Mouse (Mus musculus) cerebellum, postnatal 36 days (tissue): Measurements from ENCODE around the gene Csnk1e.
"Not testable (repeated sequence)": the region's sequence is repeated elsewhere in the genome, so short reads cannot be mapped to it uniquely, and the experiment has no call there.

Experiments
- DNase-seq, 2 experiments: peaks; one replicate each; pipeline ENCODE4 v3.0.0; 2021 to 2022; ENCODE audit warnings: mixed read lengths in 2 of 2

Gene Csnk1e

DNA sequence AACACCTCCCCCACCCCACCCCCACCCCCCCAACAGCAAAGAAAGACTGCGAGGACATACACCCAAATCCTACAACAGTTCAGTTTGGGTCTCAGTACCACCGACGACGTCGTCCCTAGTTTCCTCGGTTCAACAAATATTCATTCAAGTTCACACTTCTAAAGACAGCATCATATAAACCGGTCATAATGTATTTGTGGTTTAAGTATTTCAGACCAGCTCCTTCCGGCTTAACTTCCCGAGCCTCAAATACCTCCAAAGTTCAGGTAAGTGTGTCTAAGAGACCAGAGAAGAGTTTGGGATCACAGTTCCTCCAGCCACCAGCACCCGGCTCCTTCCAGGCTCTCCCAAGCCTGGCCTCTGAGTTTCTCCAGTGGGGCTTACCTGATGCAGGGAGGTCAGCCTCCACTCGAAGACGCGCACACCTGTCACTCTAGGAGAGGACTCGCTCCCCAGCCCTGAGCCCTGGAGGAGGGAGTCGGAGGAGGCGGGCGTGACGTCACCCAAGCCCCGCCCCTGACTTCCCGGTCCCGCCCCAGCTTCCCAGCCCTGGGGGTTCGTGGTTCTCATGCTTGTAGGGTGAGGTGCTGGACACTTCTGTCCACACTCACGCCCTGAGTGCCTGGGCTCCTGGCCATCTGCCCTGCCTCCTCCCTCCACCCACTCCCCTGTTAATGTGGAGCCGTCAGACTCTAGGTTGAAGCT, at the start of gene Csnk1e:
Csnk1e (minus strand) TSS at position 461 of the 705 bp plus-strand sequence.
- peak; percentile 30 to 48 for DNase-seq

DNA sequence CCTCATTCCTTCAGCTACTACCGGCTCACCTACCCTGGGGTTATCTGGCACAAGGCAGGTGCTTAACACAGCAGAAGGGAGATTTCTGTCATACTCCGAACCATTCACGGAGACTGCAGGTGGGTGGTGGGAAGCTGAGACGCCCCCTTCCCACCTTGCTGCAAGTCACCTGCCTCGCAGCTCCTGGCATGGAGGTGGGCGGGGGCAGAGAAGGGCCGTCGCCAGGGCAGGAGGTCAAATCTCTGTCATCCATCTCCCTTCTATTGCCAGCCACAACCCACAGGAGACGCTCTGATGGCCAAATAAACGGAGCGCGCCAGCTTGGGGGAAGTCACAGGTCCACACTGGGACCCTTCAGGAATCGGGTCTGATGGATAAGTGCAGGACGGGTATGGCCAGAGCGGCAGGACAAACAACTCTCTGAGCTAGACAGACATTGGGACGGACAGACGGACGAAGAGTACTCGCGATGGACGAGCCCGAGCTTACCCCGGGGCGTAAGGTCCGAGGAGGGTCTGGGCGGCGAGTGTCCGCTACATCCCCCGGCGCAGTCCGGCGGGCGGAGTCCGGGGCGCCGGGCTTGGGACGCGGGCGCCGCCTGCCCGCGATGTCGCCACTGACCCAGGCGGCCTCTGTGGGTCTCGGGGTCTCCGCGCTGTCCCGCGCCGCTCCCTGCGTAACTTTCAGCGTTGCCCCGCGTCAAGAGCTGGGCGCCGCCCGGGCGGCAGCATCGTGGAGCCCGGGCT, 49.5 kb upstream of the Csnk1e start, which contains the start of gene Kcnj4:
Kcnj4 (minus strand) TSS at position 535 of the 746 bp plus-strand sequence.
- no peak for DNase-seq

DNA sequence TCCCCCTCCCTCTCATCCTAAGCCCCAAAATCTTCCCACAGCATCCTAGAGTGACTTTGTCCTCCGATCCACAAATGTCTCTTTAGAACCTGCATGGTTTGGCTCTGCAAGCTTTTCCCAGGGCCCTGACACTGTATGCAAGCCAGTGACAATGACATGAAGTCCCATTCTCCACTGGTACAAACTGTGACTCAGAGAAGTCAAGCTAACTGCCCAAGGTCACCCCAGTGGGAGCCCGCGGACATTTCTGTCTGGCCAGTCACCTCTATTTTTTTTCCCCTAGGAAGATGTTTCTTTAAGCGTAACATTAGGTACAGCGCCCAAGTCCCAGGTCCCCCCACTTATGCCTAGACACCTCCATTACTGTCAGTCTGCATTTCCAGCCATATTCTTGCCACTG, 48.1 kb upstream of the Csnk1e start:
- no peak for DNase-seq

- DNase-seq, result no peak
Observed at GRCm38 (mm10) chr15:79502891-79503341, 47.5 kb upstream of the Csnk1e start.

GRCm38 (mm10) chr15:79500110-79500509, 44.7 kb upstream of the Csnk1e start:
- no peak for DNase-seq

GRCm38 (mm10) chr15:79493527-79493926, 38.2 kb upstream of the Csnk1e start:
- no peak for DNase-seq

DNA sequence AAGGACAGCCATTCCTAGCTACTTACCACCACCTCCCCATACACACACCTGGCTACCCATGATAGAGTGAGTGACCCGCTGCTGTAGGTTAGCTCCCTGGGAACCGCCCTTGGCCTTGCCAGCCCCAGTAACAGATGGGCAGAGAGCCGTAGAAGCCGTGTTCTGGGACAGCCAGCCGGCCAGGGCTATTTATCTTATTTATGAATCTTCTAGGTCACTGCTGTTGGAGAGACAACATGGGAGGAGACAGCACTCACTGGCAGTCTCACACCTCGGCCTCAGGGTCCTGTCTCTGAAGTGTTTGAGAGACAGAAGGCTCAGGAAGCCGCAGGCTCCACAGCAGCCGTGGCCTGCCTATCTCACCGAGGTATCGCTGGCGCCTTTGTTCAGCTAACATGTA, 34.1 kb upstream of the Csnk1e start:
- no peak for DNase-seq

DNA sequence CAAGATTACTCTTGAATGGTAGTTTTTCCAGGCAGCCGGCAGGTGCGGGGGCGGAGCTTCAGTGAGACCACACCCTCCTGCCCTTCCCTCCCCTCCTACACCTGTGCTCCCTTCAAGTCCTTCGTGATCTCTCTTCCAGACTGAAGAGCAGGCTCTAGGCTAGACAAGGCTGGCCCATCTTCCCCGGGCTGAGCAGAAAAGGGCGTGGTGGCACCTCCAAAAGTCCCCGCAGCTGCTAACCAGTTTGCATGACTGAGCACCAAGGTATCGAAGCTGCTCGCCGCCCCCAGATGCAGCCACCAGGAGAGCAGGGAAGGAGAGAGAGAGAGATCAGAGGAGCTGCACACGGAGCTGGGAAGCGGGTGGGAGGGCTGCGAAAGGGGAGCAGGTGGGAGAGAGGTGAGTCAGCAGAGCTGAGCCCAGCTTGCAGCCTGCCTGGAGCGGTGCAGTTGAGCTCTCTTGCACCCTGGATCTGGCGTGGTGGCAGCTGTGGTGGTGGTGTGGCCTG, 25.9 kb upstream of the Csnk1e start:
- DNase-seq, result no peak

DNA sequence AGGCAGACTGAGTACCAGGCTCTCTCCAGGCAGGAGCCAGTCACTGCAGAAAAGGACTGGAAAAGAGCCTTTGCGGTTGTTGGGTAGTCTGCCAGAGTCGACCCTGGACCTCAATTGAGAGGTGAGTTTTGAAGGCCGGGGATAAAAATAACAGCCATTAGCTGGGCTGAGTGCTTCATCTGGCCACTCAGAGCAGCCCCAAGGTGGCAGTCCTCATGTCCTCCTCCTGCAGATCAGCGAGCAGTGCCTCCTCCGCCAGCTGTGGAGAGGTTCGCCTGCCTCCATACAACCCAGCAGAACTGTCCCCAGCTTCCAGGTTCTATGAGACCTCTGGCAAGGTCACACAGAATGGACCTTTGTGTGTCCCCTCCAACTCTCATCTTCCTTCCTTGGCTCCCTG, 21.9 kb upstream of the Csnk1e start:
- no peak for DNase-seq

- no peak for DNase-seq
Observed at GRCm38 (mm10) chr15:79473638-79474355, 18.4 kb upstream of the Csnk1e start.

GRCm38 (mm10) chr15:79473042-79473441, 17.7 kb upstream of the Csnk1e start:
- no peak for DNase-seq

DNA sequence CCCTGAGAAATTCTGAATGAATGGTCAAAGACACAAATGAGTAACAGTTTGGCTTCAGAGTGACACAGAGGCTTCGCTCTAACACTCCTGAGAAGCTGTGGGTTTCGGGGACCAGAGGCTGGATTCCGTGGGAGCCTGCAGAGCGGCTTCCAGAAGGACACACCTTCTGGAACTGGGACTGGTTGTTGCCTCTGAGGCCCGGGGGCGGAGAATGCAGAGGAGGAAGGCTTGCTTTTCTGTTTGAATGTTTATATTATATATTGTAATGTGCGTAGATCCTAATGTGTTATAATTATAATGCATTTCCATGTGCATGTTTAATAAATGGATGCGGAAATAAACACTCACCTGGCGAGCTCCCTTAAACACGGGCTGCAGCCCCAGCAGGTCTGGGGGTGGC, 15.7 kb upstream of the Csnk1e start:
- no peak for DNase-seq

- no peak for DNase-seq
Observed at GRCm38 (mm10) chr15:79470583-79470982, 15.2 kb upstream of the Csnk1e start.

- no peak for DNase-seq
Observed at GRCm38 (mm10) chr15:79469577-79469976, 14.2 kb upstream of the Csnk1e start.

- DNase-seq, result peak; percentile 86 to 89
Observed at GRCm38 (mm10) chr15:79466601-79467286, 11.4 kb upstream of the Csnk1e start.

- DNase-seq, result no peak
Observed at GRCm38 (mm10) chr15:79456546-79456945, 1.2 kb upstream of the Csnk1e start.

- not testable (repeated sequence) for DNase-seq
Observed at GRCm38 (mm10) chr15:79456104-79456503, 738 bp upstream of the Csnk1e start.

DNA sequence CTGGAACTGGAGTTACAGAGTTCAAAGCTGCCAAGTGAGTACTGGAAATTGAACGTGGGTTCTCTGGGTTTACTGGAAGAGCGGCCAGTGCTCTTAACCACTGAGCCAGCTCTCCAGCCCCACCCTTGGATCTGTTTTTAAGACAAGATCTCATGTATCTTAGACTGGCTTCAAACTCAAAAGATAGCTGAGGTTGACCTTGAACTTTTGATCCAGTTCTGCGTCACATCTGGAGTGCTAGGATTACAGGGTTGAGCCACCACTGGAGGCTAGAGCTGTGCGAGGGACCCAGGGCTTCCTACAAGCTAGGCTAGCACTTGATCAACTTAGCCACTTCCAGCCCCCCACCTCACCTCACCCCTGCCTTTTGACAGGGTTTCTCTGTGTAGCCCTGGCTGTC, 1.5 kb downstream of the Csnk1e start:
- no peak for DNase-seq

GRCm38 (mm10) chr15:79448041-79448440, 7.3 kb downstream of the Csnk1e start:
- no peak for DNase-seq

DNA sequence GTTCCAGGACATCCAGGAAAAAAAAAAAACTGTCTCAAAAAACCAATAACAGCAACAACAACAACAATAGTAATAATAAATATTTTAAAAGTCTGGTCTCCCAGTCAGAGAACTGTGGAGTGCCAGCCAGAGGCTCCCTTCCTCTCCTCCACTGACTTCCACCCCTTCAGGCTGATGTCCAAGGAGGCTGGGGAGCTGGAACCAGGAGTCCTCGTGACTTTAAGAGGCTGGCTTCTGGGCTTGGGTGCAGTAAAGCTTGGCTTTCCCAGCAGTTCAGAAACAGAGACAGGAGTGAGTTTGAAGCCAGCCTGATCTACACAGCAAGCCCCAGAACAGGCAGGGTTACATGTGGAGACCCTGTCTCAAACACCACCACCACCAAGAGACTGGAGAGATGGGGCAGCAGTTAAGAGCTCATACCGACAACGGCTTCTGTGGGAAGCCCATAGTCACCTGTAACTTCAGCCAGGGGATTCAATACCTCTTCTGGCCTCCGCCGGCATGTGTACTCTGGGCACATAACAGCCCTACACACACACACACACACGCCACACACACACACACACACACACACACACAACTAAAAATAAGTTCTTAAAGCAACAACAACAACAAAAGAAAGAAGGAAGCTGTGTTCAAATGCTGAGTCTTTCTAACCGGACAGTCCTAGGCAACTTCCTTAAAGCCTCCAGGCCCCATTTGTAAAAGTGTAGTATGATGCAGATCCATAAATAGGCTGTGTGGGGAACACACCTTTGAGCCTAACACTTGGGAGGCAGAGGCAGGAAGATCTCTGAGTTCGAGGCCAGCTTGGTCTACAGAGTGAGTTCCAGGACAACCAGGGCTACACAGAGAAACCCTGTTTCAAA, 9.3 kb downstream of the Csnk1e start:
- no peak for DNase-seq

DNA sequence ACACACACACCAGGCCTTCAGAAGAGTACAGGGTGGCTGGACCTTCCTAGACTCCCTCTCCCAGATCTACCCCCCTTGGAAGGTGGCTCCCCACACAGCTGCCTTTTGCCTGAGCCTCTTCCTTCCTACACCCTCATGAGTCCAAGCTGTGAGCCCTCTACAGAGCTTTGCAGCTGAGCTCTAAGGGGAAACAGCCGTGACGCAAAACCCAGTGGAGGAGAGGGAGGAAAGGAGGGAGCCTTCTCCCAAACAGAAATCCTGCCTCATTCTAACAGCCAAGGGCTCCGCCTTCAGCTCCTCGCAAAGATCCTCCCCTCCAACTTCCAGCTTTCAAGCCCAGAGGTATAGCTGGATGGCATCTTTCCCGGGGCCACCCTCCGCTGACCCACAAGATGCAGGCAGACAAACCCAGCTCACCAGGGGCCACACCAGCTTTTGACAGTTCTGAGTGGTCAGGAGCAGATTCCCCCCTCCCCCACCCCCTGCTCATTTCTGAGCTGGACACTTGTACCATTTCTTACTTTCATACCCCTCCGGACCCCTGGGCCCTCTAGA, 11.4 kb downstream of the Csnk1e start:
- no peak for DNase-seq
